Mouse (Mus musculus) megakaryocyte progenitor cell, adult 5-6 weeks (primary cell): ENCODE results near the gene Pex6. TPM values are rescaled to one million over a fixed set of nuclear protein-coding genes. Genes with fewer than 3 reads are reported as not detected.
A peak's percentile ranks its signal among the peaks of the same experiment; 100 is the strongest.

ENCODE experiments used
- ATAC-seq: replicated peaks from 2 replicates; pipeline ENCODE4 v1.8.0; 2016; ENCODE audit warnings: mild to moderate bottlenecking, moderate TSS enrichment, inconsistent platforms; ENCODE audit not compliant: poor library complexity
- total RNA-seq, 2 experiments: library from RNA; stranded (forward) in 1 of 2; stranded (reverse) in 1 of 2; fragments of 157-497, 149-512 nt in 1 of 2; fragments of 200-1000 nt in 1 of 2; gene quantifications; 2 replicates each; pipeline versions ENCODE4 v1.2.3 to v1.2.4; 2015 to 2017

Pex6 gene
- total RNA-seq, 2 experiments from 2014 or later, result 7.8 to 11.3 TPM

GRCm38 (mm10) chr17:46772404-46773277 is 61.4 kb downstream of the Pex6 start, which contains the start of gene 2310039H08Rik:
Gene 2310039H08Rik, plus strand, starts transcription at chr17:46772635.
- ATAC-seq, result peak; percentile 78

GRCm38 (mm10) chr17:46773278-46774130 is 62.2 kb downstream of the Pex6 start:
- peak; percentile 14; the same call in 1 of the 2 replicates for ATAC-seq

GRCm38 (mm10) chr17:46774131-46774472 is 62.8 kb downstream of the Pex6 start:
- ATAC-seq, result no peak

GRCm38 (mm10) chr17:46775070-46775469 is 63.8 kb downstream of the Pex6 start:
- ATAC-seq, result no peak

Other genes with a start within 250 kb of the Pex6 start
- 0.02 TPM in 1 of 2 replicates, not detected in the other for gene Ttbk1, start 223.8 kb upstream of the Pex6 start, total RNA-seq (2015)
- gene Ttbk1, start 223.8 kb upstream of the Pex6 start, total RNA-seq (2017), result 0.14 TPM in 1 of 2 replicates, not detected in the other
- 41.5 and 45.7 TPM in 2 replicates for gene Dnph1, start 214.8 kb upstream of the Pex6 start, total RNA-seq (2015)
- gene Dnph1, start 214.8 kb upstream of the Pex6 start, total RNA-seq (2017), result 20.2 and 26.3 TPM in 2 replicates
- 9.2 and 12.4 TPM in 2 replicates for gene Cul9, start 165.1 kb upstream of the Pex6 start, total RNA-seq (2015)
- gene Cul9, start 165.1 kb upstream of the Pex6 start, total RNA-seq (2017), result 12.4 and 12.5 TPM in 2 replicates
- 36.5 and 43.5 TPM in 2 replicates for gene Srf, start 155.3 kb upstream of the Pex6 start, total RNA-seq (2015)
- gene Srf, start 155.3 kb upstream of the Pex6 start, total RNA-seq (2017), result 40.0 and 47.5 TPM in 2 replicates
- 1.4 and 2.0 TPM in 2 replicates for gene Ptk7, start 82.0 kb upstream of the Pex6 start, total RNA-seq (2015)
- gene Ptk7, start 82.0 kb upstream of the Pex6 start, total RNA-seq (2017), result 3.0 and 3.6 TPM in 2 replicates
- gene Klc4, start 65.4 kb upstream of the Pex6 start, total RNA-seq (2015), result 1.9 and 2.9 TPM in 2 replicates
- 7.5 and 9.5 TPM in 2 replicates for gene Klc4, start 65.4 kb upstream of the Pex6 start, total RNA-seq (2017)
- gene Mrpl2, start 65.2 kb upstream of the Pex6 start, total RNA-seq (2015), result 80.1 and 101 TPM in 2 replicates
- gene Mrpl2, start 65.2 kb upstream of the Pex6 start, total RNA-seq (2017), result 75.5 and 84.7 TPM in 2 replicates
- gene Cul7, start 61.1 kb upstream of the Pex6 start, total RNA-seq (2015), result 7.3 and 7.6 TPM in 2 replicates
- gene Cul7, start 61.1 kb upstream of the Pex6 start, total RNA-seq (2017), result 9.1 and 14.3 TPM in 2 replicates
- 12.4 and 13.6 TPM in 2 replicates for gene Rrp36, start 37.1 kb upstream of the Pex6 start, total RNA-seq (2015)
- 70.4 and 89.7 TPM in 2 replicates for gene Rrp36, start 37.1 kb upstream of the Pex6 start, total RNA-seq (2017)
- 47.6 and 53.5 TPM in 2 replicates for gene Mea1, start 32.7 kb upstream of the Pex6 start, total RNA-seq (2015)
- 74.9 and 77.6 TPM in 2 replicates for gene Mea1, start 32.7 kb upstream of the Pex6 start, total RNA-seq (2017)
- gene Klhdc3, start 30.5 kb upstream of the Pex6 start, total RNA-seq (2015), result 36.4 and 40.8 TPM in 2 replicates
- gene Klhdc3, start 30.5 kb upstream of the Pex6 start, total RNA-seq (2017), result 26.3 and 27.8 TPM in 2 replicates
- 25.6 and 26.9 TPM in 2 replicates for gene Ppp2r5d, start 6.4 kb upstream of the Pex6 start, total RNA-seq (2015)
- gene Ppp2r5d, start 6.4 kb upstream of the Pex6 start, total RNA-seq (2017), result 44.1 and 46.1 TPM in 2 replicates
- not detected in 2 replicates for gene Gnmt, start 17.7 kb downstream of the Pex6 start, total RNA-seq (2015)
- not detected in 2 replicates for gene Gnmt, start 17.7 kb downstream of the Pex6 start, total RNA-seq (2017)
- 30.6 and 34.3 TPM in 2 replicates for gene Cnpy3, start 40.8 kb downstream of the Pex6 start, total RNA-seq (2015)
- 101 and 102 TPM in 2 replicates for gene Cnpy3, start 40.8 kb downstream of the Pex6 start, total RNA-seq (2017)
- gene Ptcra, start 52.2 kb downstream of the Pex6 start, total RNA-seq (2015), result 0.72 and 0.73 TPM in 2 replicates
- not detected in 2 replicates for gene Ptcra, start 52.2 kb downstream of the Pex6 start, total RNA-seq (2017)
- 27.3 and 28.5 TPM in 2 replicates for gene 2310039H08Rik, start 61.2 kb downstream of the Pex6 start, total RNA-seq (2015)
- 10.0 and 16.5 TPM in 2 replicates for gene 2310039H08Rik, start 61.2 kb downstream of the Pex6 start, total RNA-seq (2017)
- 113 and 123 TPM in 2 replicates for gene Rpl7l1, start 71.2 kb downstream of the Pex6 start, total RNA-seq (2015)
- 142 and 179 TPM in 2 replicates for gene Rpl7l1, start 71.2 kb downstream of the Pex6 start, total RNA-seq (2017)
- 20.9 and 26.1 TPM in 2 replicates for gene Bicral, start 147.0 kb downstream of the Pex6 start, total RNA-seq (2015)
- gene Bicral, start 147.0 kb downstream of the Pex6 start, total RNA-seq (2017), result 16.2 and 20.3 TPM in 2 replicates
- 11.3 and 12.5 TPM in 2 replicates for gene Tbcc, start 179.2 kb downstream of the Pex6 start, total RNA-seq (2015)
- 12.5 and 12.8 TPM in 2 replicates for gene Tbcc, start 179.2 kb downstream of the Pex6 start, total RNA-seq (2017)
- gene Prph2, start 199.0 kb downstream of the Pex6 start, total RNA-seq (2015), result not detected in 2 replicates
- gene Prph2, start 199.0 kb downstream of the Pex6 start, total RNA-seq (2017), result not detected in 2 replicates